Mouse (Mus musculus) heart, embryonic 14.5 days (tissue): ENCODE data around the gene H2-T23. TPM values are rescaled to one million over a fixed set of nuclear protein-coding genes. Genes with fewer than 3 reads are reported as not detected.

ENCODE experiments used
- ATAC-seq: fragments of 200-750 bp; cut with Nextera tagmentation; 2 replicates; pipeline ENCODE4 v1.8.0; 2017; ENCODE audit warnings: low read depth, moderate TSS enrichment; ENCODE audit not compliant: insufficient number of reproducible peaks, insufficient read depth, low FRiP score
- H3K27ac ChIP-seq, 2 experiments: fragments of 200-500 bp in 1 of 2; fragments of 300-500 bp in 1 of 2; sonication (generic) in 1 of 2; replicated peaks in 1 of 2; 2 replicates each; pipeline ENCODE4 v1.5.1; 2012 to 2014; ENCODE audit warnings: low read depth in 2 of 2, low read length in 2 of 2, control low read depth in 1 of 2, mild to moderate bottlenecking in 1 of 2, mixed read lengths in 1 of 2; ENCODE audit not compliant: control insufficient read depth in 1 of 2, insufficient read depth in 1 of 2
- H3K27me3 ChIP-seq: fragments of 300-500 bp; sonication (generic); 2 replicates; pipeline ENCODE4 v1.6.1; 2014; ENCODE audit warnings: mild to moderate bottlenecking, low read length, control low read depth; ENCODE audit not compliant: control insufficient read depth, insufficient read depth
- H3K36me3 ChIP-seq: fragments of 300-500 bp; sonication (generic); 2 replicates; pipeline ENCODE4 v1.6.1; 2014; ENCODE audit warnings: mild to moderate bottlenecking, control low read depth, low read length, mixed read lengths; ENCODE audit not compliant: control insufficient read depth, insufficient read depth
- H3K4me1 ChIP-seq, 2 experiments: fragments of 200-500 bp in 1 of 2; fragments of 300-500 bp in 1 of 2; sonication (generic) in 1 of 2; 2 replicates each; pipeline ENCODE4 v1.6.1; 2012 to 2014; ENCODE audit warnings: low read length in 2 of 2, control low read depth in 1 of 2, mixed read lengths in 1 of 2; ENCODE audit not compliant: control insufficient read depth in 2 of 2, insufficient read depth in 2 of 2
- H3K4me2 ChIP-seq: fragments of 300-500 bp; sonication (generic); 2 replicates; pipeline ENCODE4 v1.6.1; 2014; ENCODE audit warnings: mild to moderate bottlenecking, low read length
- H3K4me3 ChIP-seq, 2 experiments: fragments of 200-500 bp in 1 of 2; fragments of 300-500 bp in 1 of 2; sonication (generic) in 1 of 2; 2 replicates each; pipeline ENCODE4 v1.5.1; 2012 to 2014; ENCODE audit warnings: low read length in 2 of 2, mild to moderate bottlenecking in 2 of 2, control low read depth in 1 of 2, low read depth in 1 of 2, moderate library complexity in 1 of 2; ENCODE audit not compliant: control insufficient read depth in 1 of 2, insufficient read depth in 1 of 2
- H3K9ac ChIP-seq: fragments of 300-500 bp; sonication (generic); 2 replicates; pipeline ENCODE4 v1.6.1; 2014; ENCODE audit warnings: mild to moderate bottlenecking, low read length
- H3K9me3 ChIP-seq: fragments of 300-500 bp; sonication (generic); 2 replicates; pipeline ENCODE4 v1.6.1; 2016; ENCODE audit warnings: low read length, control low read depth; ENCODE audit not compliant: control insufficient read depth
- WGBS: fragments of 180-500 bp; shearing (Covaris S2); extraction: QIAGEN DNeasy Blood & Tissue Kit; methylation state at CpG from one replicate; pipeline ENCODE4 v1.1.7; 2014; 5-methylcytosine and 5-hydroxymethylcytosine counted together
- polyA plus RNA-seq: library from polyadenylated mRNA; unstranded; fragments of >200 nt; fragmentation: Nextera tagmentation; extraction: Ambion mirVana; gene quantifications from 2 replicates; pipeline ENCODE4 v1.2.1, GENCODE M21; 2014

Gene H2-T23
- polyA plus RNA-seq, 1 experiment from 2014 or later = 4.4 TPM

DNA sequence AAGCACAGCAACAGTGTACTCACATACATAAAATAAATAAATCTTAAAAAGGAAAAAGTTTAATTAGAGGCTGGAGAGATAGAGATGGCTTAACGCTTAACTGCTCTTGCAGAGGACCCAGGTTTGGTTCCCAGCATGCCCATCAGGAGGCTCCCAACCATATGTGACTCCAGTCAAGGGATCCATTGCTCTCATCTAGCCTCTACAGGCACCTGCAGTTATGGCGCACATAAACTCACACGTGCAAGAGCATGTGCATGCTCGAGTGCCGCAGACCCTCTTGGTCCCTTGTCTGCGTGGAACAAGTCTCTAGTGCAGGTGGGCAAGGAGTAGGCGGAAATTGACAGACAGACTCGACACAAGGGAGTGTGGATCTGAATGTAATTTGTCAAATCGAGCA is 10.6 kb downstream of the H2-T23 start:
- Histone ChIP-seq H3K27me3 (no peaks in the 10 kb centered on the region), H3K9ac (no peak overlapping the region), H3K9me3 (no peaks in the 10 kb centered on the region; the same call in 1 of the 2 replicates), H3K27ac (no peak overlapping the region), H3K4me1 (peaks cover 0 to 6% of the 10 kb centered on the region in 2 experiments; a peak in 2 of 4 replicates), H3K4me2 (no peak overlapping the region), H3K4me3 (no peak overlapping the region), H3K36me3 (no peaks in the 10 kb centered on the region)
- no peak for ATAC-seq
- WGBS = 90% methylated on average over 9 of the region's 9 CpGs

DNA sequence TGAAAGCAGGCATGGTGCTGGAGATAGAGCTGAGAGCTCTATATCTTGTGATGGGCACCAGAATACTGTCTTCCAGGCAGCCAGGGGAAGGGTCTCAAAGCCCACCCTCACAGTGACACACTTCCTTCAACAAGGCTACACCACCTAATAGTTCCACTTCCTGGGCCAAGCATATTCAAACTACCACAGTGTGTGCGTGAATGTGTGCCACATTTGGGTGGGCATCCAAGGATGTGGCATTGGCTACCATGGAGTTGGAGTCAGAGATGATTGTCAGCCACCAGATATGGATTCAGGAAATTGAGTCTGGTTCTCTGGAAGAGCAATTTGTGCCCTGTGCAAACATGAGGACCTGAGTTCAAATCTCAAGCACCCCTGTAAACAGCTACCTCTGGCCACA is 11.3 kb downstream of the H2-T23 start:
- 84% methylated on average over 1 of the region's 1 CpGs for WGBS
- peak overlapping the region; percentile 29 for H3K4me2 ChIP-seq
- H3K9ac ChIP-seq = no peak overlapping the region
- no peak for ATAC-seq
- peaks cover 0 to 6% of the 10 kb centered on the region in 2 experiments; a peak in 2 of 4 replicates for H3K4me1 ChIP-seq
- no peaks in the 10 kb centered on the region for H3K36me3 ChIP-seq
- H3K4me3 ChIP-seq = no peak overlapping the region
- H3K9me3 ChIP-seq = no peaks in the 10 kb centered on the region; the same call in 1 of the 2 replicates
- H3K27ac ChIP-seq = peak overlapping the region in 1 of 2 experiments; percentile 33; a peak in 1 of 4 replicates
- H3K27me3 ChIP-seq = no peaks in the 10 kb centered on the region

DNA sequence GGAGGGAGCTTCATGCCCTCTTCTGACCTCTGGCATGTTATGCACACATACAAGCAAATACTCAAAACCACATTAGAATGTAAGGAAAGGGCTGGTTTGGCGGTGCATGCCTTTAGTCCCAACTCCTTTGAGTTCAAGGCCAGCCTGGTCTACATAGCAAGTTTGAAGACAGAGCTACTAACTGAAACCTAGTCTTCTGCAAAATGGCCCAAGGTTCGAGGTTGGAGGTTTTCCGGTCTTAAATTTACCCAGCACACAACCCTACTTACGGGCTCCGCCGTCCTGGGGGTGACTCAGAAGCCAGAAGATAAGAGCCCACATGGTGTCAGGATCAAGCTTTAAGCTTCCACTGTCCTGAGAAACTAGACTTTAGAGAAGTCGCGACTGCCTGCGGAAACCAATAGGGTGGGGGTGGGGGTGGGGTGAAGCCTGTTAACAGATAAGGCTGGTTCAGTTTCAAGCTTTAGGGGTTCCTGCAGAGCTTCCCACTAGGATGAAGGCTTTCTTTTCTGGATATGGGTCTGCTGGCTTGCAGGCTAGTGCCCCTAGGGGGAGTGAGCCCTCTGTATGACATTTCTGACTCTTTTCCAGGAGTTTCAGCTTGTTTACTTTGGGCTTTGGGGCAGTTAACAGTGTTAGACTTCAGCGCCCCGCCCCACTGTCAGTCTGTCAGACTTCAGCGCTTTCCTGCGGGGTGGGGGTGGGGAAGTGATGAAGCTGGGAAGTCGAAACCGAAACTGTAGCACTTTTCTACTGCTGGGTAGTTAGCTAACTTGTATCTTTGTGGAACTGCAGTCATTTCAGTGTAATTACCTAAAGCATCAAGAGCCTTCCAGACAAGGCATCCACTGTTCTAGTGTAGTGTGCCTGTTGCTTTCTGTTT is 12.2 kb downstream of the H2-T23 start, which contains the start of gene H2-T24:
Gene H2-T24, minus strand, starts transcription at position 370 of the 883 bp plus-strand sequence.
- H3K9ac ChIP-seq = no peak within 1 kb of the TSS

DNA sequence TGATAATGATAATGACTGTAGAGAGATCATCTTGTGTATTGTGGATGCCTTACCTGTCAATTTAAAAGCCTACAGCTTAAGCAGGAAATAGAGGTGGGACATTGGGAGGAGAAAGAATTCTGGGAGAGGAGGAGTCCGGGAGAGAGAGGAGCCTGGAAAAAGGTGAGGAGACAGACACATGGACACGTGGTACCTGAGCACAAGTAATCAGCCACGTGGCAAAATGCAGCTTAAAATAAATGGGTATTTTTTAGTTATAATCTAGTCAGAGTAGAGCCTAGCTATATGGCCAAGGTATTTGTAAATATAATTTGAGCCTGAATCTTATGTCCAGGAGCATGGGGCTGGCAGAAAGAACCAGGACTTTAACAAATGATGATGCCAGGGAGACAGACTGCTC is 13.1 kb downstream of the H2-T23 start:
- Histone ChIP-seq H3K27ac (no peak overlapping the region), H3K4me3 (no peak overlapping the region), H3K36me3 (0 out of 2 replicates have a peak, but pooled peaks cover under 1% of the 10 kb centered on the region), H3K9me3 (no peaks in the 10 kb centered on the region; the same call in 1 of the 2 replicates), H3K27me3 (no peaks in the 10 kb centered on the region), H3K4me1 (peaks cover 0 to 6% of the 10 kb centered on the region in 2 experiments; a peak in 2 of 4 replicates), H3K4me2 (peak overlapping the region; percentile 29; the same call in 1 of the 2 replicates), H3K9ac (no peak overlapping the region)
- no peak for ATAC-seq
- whole genome bisulfite sequencing = 68% methylated on average over 3 of the region's 3 CpGs

More for the DNA sequence above, 12.2 kb downstream of the H2-T23 start, which contains the start of gene H2-T24:
- Histone ChIP-seq H3K27me3 (no peaks in the 10 kb centered on the region), H3K4me2 (peak within 1 kb of the TSS; percentile 29), H3K4me1 (peaks cover 0 to 6% of the 10 kb centered on the region in 2 experiments; a peak in 2 of 4 replicates), H3K36me3 (no peaks in the 10 kb centered on the region), H3K9me3 (no peaks in the 10 kb centered on the region; the same call in 1 of the 2 replicates), H3K4me3 (peak within 1 kb of the TSS; percentile 8 to 16; a peak in 2 of 4 replicates), H3K27ac (peak within 1 kb of the TSS; percentile 33 to 39; a peak in 3 of 4 replicates)
- no peak for ATAC-seq
- WGBS = 26% methylated on average over 15 of the region's 15 CpGs

DNA sequence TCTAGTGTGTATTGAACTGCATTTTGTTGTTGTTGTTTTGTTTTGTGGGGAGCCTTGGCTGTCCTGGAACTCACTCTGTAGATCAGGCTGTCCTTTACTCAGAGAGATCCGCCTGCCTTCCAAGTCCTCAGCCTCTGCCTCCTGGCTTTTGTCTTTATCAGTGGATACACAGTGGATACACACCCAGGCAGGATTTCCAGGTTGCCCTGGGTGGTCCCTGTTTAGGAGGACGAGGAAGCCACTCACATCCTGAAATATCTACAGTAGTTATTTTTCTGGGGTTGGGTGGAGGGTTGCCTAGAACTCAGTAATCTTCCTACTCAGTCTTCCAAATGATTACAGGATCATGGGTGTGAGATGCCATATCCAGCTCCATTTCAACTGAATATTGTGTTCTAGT is 13.7 kb downstream of the H2-T23 start:
- Histone ChIP-seq H3K9me3 (no peaks in the 10 kb centered on the region; the same call in 1 of the 2 replicates), H3K27ac (no peak overlapping the region), H3K27me3 (no peaks in the 10 kb centered on the region), H3K4me2 (no peak overlapping the region), H3K36me3 (0 out of 2 replicates have a peak, but pooled peaks cover 5% of the 10 kb centered on the region), H3K4me3 (no peak overlapping the region), H3K9ac (no peak overlapping the region), H3K4me1 (peaks cover 0 to 4% of the 10 kb centered on the region in 2 experiments; a peak in 2 of 4 replicates)
- no peak for ATAC-seq
- WGBS = 42% methylated on average over 2 of the region's 2 CpGs

DNA sequence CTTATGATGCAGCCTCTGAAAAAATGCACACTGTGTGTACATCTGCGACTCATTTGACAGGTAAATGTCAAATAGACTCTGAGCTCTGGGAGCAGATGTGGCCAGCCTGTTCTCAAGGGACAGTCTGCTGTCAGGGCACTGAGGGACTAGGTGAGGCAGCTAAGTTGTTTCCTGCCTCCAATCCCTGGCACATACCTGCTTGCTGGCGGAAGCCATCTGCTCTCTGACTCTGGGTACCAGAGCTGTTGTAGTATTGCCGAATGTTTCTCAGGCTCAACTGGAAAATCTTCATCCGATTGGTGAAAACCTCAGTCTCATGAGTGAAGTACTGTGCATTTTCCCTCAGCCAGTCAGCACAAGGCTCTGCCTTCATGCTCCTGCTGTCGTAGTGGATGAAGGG is 15.6 kb downstream of the H2-T23 start:
- no peak overlapping the region for H3K9ac ChIP-seq
- no peak overlapping the region for H3K27ac ChIP-seq
- H3K4me1 ChIP-seq = no peaks in the 10 kb centered on the region; a peak in 1 of 4 replicates
- H3K9me3 ChIP-seq = no peaks in the 10 kb centered on the region; the same call in 1 of the 2 replicates
- ATAC-seq = no peak
- 82% methylated on average over 5 of the region's 5 CpGs for WGBS
- H3K36me3 ChIP-seq = 0 out of 2 replicates have a peak, but pooled peaks cover 5% of the 10 kb centered on the region
- H3K27me3 ChIP-seq = no peaks in the 10 kb centered on the region
- no peak overlapping the region for H3K4me2 ChIP-seq
- no peak overlapping the region for H3K4me3 ChIP-seq

DNA sequence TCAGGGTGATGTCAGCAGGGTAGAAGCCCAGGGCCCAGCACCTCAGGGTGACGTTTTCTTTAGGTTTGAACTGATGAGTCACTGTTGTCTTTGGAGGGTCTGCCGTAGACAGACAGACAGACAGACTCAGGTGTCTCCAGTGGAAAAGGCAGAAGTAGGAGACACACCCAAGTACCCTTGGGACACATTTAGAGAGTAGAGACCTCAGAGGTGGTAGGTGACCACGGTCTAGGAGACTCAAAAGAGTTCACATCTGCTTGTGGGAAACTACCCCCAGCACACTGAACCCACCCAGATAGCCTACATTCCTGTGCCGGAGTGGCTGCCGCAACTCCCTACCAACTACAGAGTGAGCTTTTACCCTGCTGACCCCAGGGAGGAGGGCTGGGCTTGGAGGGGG is 17.7 kb downstream of the H2-T23 start:
- no peak overlapping the region for H3K4me2 ChIP-seq
- 87% methylated on average over 5 of the region's 5 CpGs for WGBS
- H3K9me3 ChIP-seq = no peaks in the 10 kb centered on the region

More for the DNA sequence above, 17.7 kb downstream of the H2-T23 start:
- Histone ChIP-seq H3K27me3 (no peaks in the 10 kb centered on the region), H3K36me3 (0 out of 2 replicates have a peak, but pooled peaks cover 5% of the 10 kb centered on the region), H3K27ac (no peak overlapping the region), H3K9ac (no peak overlapping the region), H3K4me1 (no peaks in the 10 kb centered on the region), H3K4me3 (no peak overlapping the region)
- ATAC-seq = no peak
